Mouse (Mus musculus) neutrophil, adult 59 days (primary cell): ENCODE results near the gene Ikzf1. TPM values are rescaled to one million over a fixed set of nuclear protein-coding genes. Genes with fewer than 3 reads are reported as not detected.

ENCODE experiments used
- total RNA-seq, 2 experiments: library from RNA; stranded (reverse); gene quantifications; 1 replicate in 1 of 2; 2 replicates in 1 of 2; pipeline ENCODE4 v1.2.4; 2023

Ikzf1 gene
- 100 to 1,000 TPM; 224 to 236 TPM for total RNA-seq

GRCm38 (mm10) chr11:11684930-11685852, at the start of gene Ikzf1:
Gene Ikzf1 (plus strand): TSS chr11:11685003.

GRCm38 (mm10) chr11:11808820-11809403, 124.1 kb downstream of the Ikzf1 start, which contains the start of gene Fignl1:
Gene Fignl1 (minus strand): TSS chr11:11808962.

Other genes with a start within 250 kb of the Ikzf1 start
- gene Spata48, start 222.9 kb upstream of the Ikzf1 start, total RNA-seq, result 1 to 10 TPM; 1.1 to 1.3 TPM
- gene Zpbp, start 222.6 kb upstream of the Ikzf1 start, total RNA-seq, result under 1 TPM; 0.11 to 0.44 TPM
- gene 4930512M02Rik, start 57.2 kb upstream of the Ikzf1 start, total RNA-seq, result not detected
- 10 to 100 TPM; 15.4 to 15.7 TPM for gene Fignl1, start 124.0 kb downstream of the Ikzf1 start, total RNA-seq
- not detected for gene Ddc, start 213.1 kb downstream of the Ikzf1 start, total RNA-seq